Mouse (Mus musculus) E14TG2a.4 (cell line): Measurements from ENCODE around the gene Fam213b.

ENCODE experiments used
- CTCF ChIP-seq: conservative IDR thresholded peaks from 2 replicates; pipeline ENCODE4 v1.5.1; 2014; ENCODE audit warnings: low read length
- POU5F1 ChIP-seq: IDR thresholded peaks from 2 replicates; pipeline ENCODE4 v1.6.1; 2014; ENCODE audit warnings: low read length, borderline replicate concordance

DNA sequence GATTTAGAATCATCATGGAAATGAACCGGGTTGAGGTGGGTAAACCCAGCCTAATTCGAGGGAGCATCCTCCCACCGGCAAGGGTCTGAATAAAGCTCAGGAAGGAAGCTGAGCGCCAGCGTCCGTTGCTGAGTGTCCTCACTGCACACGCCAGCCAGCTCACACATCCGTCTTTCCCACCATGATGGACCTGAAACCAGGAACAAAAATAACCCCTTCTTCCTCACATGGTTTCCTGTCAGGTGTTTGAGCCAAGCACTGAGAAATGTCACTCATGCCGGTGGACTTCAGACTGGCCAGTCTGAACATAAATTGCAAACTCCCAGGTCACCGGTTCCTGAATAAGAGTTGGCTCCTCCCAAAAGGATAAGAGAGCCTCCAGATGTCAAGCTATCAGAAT, 16.4 kb upstream of the Fam213b start:
- TF ChIP-seq CTCF, result no peak
- TF ChIP-seq POU5F1, result no peak
